Mouse (Mus musculus): ENCODE measurements at regions not wholly inside any gene's neighbourhood (a gene's known extent, or its start where the extent isn't known, plus 50 kb on each side); places are given as distances from the start of the nearest gene placed in this dataset.

DNA sequence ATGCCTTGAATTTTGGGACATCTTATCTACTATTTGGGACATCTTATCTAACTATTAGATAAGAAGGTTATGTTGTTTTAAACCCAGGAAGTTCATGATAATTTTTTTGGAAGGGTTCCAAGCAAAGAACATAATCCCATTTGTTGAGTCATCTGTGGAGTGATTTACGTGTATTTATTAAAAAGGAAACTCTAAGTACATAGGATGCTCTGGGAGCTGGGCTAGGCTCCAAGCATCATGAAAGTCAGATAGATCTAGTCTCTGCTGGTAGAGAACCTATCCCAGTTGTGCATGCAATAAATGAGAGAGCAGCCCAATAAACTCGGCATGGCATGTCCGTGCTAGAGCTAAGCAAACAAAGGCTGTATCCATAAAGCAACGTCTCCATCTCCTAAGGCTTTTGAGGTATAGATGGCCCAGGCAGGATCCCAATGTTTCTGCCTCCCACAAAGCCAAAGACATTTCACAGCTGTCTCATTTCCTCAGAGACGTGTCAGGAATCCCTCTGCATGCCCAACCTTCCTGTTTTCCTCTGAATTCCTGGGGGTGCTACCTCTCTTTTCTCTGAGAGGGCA, 289.4 kb upstream of the Dynlrb2 start:
- no peak for DNase-seq

DNA sequence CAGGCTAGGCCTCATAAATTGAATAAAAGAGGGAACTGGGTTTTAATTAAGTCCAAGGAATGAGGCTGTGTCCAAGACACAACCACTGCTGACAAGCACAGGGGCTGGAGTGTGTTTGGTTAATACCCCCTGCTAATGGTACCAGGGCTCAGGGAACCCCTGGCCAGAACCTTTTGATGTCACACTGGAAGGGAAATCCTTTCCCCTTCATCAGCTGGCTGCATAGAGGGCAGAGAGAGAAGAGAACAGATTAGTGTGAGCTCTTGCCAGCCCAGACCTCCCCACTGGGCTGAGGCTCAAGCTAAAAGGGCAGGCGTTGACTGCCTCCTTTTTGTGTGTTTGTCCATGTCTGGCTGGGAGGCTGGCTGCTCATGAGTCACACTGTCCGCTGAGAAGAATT, 301.1 kb upstream of the Dynlrb2 start:
- no peak for DNase-seq

DNA sequence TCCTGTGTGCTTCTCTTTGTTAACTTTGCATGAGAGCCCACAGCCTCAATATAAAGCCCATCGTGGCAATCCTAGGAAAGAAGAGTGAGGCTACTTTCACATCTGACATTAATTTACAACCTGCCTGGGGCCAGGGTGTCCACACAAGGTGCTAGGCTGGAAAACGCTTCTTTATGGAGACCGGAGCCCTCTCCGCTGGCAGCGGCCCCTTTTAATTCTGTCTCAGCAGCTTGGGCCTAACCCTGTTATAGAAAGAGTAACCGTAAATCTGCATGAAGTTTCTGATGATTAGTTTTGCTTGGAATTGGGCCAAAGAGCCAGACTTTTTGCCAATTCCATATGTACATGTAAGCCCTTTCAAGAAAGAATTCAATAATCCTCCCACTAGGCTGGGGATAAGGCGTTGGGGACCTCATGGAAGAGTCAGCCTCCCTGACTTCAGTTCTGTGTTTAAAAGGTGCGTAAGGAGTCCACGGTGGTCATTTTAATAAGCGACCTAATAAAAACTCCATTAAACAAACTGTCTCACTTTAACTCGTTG, 304.2 kb upstream of the Dynlrb2 start:
- DNase-seq: no peak

DNA sequence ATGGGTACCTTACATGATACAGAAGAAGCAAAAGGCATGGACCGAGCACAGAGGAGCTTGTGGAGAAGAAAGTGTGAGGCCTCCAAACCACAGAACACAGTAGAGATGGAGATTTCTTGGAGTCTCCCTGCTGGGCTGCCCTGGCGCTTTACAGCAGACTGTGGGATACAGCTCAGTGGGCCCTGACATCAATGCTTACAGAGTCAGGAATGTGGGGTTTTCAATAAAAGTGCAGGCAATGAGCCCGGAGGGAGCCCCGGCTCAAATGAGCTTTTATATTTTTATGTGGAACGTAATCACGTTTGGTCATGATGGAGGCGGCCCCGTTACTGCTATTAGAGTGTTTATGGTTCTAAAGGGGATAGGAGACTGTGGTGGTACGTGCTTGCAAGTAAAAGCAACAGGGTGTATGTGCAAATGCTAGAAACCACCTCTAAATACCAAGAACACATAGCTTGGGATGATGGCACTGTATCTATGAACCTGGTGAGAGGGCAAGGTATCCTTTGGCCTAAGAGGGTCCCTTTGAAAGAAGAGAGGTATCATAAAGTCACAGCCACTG, 308.1 kb upstream of the Dynlrb2 start:
- no peak for DNase-seq

DNA sequence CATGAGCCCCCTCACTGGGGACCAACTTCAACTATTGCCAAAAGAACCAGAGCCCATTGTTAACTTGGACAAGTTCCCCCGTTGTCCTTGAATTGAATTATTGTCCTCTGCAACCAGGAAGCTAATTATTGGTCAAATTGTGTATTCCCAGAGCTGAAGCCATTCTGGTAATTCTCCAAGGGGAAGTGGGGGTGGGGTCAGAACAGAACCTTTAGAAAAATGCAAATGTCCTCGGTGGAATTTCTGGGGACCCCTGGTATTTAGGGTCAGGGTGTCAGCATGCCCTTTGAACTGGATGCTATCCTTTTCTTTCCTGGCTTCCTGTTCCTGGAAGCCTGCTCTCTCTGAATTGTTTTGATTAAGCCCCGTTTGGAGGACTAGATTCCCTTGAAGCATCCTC, 312.7 kb upstream of the Dynlrb2 start:
- no peak for DNase-seq

DNA sequence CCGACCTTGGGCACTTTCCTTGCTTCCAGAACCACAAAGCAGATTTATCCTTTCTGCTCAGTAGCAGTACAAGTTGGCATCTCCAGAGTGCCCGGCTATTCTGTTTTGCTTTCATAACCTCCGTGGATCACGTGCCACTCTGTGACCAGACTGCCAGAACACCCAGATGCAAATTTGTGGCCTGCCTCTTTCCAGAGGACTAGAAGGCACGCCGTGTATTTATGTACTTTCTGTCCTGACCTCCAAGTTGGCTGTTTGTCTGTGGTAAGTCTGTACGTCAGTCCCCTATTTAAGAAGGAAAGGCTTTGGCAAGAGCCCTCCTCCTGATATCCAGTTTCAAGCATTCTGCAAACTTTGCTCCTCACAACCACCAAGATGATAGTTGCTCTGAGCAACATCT, 319.6 kb upstream of the Dynlrb2 start:
- DNase-seq: no peak

DNA sequence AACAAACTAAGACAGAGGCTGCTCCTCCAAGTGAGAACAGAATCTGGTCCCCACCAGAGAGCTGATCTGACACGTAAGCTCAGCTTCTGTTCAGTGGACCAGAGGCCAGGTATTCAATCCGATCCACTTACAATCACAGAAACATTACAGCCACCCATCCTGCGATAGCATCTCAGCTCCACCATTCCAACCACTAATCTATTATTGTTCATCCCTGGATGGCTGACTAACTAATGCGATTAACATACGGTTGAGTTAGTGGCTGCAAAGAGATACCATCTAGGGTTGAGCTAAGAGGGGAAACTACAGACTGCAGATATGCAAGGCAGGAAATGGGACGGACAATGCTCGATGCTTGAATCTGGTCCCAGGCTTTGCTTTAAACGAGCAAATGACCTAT, 320.5 kb upstream of the Dynlrb2 start:
- DNase-seq: no peak

DNA sequence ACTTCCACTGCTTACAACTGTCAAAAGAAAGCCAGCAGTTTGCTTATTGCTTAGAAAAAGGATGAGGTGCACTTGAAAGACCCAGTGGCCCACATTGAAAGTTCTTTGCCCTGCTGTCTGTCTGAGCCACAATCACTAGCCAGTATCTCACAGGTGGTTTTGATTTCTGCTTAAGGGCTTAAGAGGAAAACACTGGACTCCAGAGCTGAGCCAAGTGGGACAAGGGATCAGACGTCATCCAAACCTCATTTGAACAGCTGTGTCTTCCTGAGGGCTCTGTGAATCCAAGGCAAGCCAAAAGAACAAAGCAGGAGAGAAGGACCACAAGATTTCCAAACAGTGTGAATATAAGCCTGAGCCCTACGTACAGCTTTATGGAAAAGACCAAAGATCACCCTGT, 326.8 kb upstream of the Dynlrb2 start:
- no peak for DNase-seq

DNA sequence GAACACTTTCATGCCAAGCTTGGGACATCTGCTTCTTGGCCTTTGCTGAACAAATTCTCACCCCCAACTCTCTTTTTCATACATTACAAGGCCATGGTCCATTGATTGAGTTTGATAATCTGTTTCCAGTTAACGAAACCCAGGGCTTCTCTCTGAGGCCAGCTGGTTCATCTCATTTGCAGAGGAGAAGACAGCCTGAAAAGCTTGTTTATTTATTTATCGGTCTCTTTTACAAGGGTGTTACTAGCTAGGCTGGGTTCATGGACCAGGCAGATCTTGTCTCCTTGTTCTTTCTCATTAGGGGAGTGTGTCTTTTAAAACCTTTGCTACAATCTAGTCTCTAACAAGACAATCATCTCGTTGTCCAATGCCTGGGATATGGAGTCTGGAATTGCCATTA, 329.9 kb upstream of the Dynlrb2 start:
- DNase-seq: no peak

DNA sequence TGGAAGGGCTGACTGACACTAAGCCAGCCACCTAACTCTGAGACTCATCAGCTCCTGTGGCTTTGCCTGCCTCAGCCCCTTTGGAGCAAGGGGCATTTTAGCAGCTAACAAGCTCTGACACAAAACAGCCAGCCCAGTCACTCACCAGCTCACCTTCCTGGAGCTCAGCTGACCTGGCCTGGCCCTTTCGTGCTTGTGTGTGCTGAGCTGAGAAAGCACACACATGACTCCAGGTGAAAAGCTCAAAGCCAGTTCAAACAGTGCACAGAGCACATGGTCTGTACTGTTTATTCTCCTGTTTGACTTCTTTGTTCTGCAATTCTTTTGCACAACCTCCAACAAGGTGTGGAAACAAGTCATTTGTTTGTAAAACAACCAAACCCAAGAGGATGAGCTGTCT, 330.8 kb upstream of the Dynlrb2 start:
- no peak for DNase-seq

DNA sequence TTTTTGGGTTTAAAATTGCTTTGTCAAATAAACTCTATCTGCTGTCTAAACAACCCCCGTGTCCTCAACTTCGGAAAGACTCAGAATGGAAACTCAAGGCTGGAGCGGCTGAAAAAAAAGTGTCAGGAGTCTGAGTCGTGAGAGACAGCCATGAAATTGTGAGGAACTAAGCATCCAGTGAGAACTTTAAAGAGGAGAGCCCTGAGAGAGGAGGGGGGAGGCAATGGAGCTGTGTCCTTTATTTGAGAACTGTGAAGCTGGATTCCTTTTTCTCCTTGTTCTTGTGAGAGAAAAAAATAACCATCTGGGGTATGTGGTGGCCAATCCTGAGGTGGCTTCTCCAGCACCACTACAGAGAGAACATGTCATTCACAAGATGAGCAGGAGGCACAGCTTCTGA, 336.9 kb upstream of the Dynlrb2 start:
- no peak for DNase-seq

DNA sequence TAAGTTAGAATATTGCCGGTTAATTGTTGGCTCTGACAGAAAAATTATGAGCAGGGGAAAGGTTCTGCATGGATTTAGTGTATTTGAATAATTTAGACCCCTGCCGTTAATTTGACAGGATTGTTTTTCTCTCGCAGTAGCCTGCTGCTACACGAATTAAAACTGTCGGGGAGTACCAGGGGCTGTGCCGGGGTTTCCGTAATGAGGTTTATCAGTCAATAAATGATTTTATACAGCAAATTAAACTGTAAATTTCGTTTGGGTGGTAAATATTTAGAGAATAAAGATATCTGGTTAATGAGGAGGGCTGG, 339.8 kb upstream of the Dynlrb2 start:
- no peak for DNase-seq

DNA sequence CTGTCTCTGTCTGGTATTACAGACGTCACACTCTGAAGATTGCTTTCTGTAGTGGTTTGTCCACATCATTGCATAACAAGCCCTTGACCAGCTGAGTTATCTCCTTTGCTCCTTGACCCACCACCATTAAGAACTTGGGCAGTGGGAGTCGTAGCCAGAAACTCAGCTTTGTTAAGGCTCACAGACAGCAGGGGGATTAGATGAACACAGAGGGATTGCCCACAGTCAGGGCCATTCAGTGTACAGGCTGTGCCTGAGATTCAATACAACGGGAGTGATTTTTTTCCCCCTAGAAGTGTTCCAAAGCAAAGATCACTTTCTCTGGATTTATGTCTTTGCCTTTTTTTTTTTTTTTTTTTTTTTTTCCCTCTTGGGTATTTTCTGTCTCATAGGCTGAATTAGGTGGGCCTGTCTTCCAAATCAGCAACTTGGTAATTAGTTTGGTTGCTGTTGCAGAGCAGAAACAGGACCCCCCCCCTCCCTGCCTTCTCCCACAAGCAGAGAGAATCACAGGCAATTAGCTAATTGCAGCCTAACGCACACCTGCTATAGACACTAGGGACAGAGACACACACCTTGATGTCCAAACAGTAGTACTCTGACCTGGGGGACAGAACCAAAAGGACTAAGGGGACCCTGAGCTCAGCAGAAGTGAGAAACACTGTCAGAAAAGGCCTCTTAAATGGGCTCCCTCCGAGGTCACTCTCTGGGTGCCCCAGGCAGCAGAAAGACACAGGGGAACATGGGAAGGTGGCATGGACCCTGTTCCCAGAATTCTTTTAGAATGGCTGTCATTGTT, 340.4 kb upstream of the Dynlrb2 start:
- DNase-seq: no peak

DNA sequence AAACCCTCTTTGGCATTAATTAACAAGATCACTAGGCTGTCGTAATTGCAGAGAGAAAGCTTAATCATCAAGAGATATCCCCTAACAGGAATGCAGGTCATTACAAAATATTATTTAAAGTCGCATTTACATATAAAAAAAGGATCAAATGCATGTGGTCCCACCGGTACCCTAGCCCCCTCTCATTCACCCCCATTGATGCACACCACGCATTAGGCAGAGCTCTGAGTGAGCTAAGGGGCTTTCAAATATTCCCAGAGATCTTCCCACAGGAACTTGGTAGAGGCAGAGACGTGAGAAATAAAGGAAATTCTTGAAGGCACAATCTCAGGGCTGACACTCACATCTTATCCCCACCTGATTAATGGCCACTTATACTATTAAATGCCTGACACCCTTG, 343.8 kb upstream of the Dynlrb2 start:
- DNase-seq: no peak

DNA sequence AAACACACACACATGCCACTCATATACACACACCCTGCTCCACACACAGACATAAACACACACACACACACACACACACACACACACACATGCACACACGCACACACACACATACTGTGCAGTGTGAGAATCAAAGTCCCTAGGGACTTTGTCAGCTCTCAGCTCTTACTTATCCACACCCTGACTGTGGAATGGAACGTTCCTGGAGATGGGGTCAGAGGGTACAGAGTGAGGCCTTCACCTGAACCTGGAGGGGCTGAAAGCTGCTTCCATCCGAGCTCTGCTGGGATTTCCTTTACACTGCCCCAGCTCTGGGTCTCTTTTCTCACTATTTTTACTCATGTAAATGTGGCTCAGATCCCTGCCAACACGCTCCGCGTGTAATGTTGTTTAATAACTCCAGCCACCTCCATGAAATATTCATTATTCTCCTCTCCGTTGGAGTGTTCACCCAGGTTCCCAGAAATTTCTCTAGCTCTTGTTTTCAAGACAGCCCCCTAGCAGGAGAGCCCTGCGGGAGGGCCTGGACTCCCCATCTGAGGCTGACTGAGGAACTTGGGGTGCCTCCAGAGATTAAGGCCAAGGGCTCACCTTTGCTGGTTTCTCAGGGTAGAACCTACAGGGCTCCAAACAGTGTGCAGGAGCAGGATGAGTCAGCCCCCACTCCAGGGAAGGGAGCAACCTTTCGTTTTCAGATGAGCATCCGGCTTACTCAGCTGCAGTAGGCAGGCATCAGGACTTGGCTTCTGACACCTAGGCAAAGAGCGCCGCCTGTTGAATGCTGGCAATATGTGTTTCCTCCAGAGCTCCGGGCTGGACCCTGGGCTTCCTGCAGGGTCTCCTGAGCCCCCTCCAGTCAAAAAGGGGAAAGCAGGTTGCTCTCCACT, 360.8 kb upstream of the Dynlrb2 start:
- peak; percentile 77 for DNase-seq

DNA sequence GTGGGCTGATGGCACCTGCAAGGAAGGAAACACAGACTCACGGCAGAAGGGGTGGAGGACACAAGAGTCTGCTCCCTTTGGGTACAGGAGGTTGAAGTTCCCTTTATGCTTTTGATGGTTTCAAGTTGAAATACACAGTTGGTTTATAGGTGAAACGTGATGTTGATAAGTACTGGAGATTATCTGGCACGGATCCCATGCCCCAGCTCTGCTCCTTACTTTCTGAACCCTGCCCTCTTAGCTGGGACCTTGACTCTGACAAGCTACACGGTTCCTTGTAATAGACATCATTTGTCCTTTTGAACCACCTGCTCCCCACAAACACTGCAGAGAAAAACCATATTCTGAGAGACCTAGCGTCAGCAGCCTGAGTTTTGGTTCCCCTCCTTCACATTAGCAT, 363.4 kb upstream of the Dynlrb2 start:
- no peak for DNase-seq

DNA sequence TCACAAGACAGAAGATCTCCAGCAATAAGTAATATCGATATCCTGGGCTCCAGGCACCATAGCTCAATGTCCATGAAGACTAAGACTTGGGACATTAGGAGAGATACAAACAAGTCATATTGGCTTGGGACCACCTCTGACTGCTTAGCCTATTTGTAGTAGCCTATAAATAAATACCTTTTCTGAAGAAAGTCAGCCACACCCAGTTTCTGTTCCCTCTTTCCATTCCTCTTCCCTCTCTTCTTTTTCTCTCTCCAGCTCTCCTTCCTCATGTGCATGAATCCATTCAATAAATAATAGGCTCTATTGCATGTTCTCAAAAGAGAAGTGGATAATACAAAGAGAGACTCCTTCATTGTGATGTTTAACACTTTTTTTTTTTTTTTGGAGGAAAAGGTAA, 364.8 kb upstream of the Dynlrb2 start:
- DNase-seq: no peak

DNA sequence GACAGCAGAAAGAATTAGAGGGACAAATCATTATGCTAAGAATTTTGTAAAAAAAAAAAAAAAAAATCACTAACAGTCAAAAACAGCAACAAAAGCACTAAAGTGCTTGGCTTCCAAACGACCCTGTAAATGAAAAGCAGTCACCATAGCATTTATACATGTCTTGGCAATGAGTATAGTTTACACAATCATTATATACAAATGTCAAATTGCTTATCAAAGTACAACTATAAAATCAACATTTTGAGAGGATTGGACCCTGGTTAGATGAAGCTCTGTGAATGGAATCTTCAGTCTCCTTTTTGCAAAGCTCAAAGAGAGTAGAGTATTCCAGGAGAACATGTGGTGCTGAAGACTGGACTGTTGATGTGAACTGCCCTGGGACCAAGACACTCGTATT, 367.0 kb upstream of the Dynlrb2 start:
- no peak for DNase-seq

DNA sequence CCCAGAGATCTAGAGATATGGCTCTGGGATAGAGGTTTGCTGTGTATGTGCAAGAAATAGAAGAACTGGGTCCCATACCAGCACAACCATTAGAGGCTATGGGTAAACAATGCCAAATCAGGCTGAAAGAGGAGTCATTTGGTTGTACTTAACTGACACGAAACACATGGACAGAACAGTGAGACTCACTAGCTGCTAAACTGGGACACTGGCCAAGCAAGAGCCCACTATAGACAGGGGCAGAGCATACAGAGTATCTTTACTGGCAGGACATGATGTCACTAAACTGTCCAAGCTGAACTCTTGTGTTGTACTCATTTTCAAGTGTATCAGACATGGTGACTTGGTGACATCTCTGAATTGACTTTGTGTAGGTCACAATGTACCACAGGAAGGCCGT, 371.3 kb upstream of the Dynlrb2 start:
- no peak for DNase-seq

DNA sequence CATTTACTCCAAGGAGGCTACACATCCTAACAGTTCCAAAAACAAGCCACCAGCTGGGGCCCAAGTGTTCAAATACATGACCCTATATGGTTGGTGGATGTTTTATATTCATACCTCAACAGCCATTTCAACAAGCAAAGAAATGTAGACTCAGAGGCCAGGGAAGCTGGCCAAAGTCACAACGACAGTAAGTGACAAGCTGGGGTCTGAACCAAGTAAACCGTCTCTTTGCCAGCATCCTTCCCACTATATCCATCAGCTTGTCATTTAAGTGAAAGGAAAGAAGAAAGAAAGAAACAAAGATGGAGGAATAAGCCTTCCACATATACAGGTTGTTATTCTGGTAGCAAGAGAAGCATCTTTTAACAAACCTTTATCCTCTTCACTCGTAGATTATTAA, 371.7 kb upstream of the Dynlrb2 start:
- DNase-seq: no peak

DNA sequence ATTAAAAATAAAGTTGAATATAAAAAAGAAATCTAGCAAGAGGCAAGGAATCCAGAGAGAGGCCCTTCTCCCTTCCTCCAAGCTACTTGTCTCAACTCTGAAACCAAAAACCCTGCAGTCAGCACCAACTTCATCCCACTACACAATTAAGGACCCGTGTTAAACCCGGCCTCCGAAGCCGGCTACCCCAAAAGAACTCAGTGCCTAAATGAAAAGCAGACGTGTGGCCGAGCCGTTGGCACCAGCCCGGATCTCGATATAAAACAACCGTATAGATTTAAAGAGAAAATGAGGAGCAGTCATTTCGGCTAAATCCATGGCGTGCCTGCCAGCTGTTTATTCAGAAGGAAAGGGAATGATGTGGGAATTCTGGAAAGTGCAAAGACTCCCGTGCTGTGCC, 384.7 kb upstream of the Dynlrb2 start:
- DNase-seq: no peak

DNA sequence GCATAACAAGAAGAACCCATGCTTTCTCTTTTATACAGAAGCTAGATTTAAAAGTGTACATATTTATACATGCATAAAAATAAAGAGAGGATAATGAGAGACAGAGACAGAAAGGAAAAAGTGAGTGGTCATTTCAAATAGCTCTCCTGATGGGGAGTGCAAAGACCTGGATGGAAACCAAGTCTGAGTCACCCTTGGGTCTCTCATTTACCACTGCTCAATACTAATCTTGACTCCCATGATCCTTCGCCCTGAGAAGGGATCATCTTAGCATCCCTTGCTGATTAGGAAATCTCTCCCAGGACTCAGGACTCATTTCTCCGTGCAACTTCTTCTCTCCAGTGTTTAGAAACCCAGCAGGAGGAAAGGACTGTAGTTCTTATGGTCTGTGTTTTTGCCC, 386.9 kb upstream of the Dynlrb2 start:
- DNase-seq: no peak

DNA sequence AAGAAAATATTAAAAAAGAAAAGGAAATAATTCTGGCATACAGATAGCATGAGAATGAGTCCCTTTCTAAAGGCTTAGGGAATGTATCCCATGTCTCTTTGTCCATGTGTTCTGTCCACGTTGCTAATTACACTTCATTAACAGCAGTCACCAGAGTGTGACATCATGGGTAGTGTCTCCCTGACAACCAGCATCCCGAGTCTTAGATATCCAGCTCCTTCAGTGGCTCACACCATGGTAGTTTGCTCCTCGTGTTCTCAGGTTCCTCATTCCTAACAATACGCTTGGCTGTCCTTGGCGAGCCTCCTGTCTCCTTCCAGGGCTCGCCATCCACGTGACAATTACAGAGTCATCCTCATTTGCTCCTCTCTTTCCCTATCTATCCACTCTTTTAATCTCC, 388.1 kb upstream of the Dynlrb2 start:
- DNase-seq: no peak

Data from cerebellum, adult 9-11 months (tissue).